Mouse (Mus musculus) forebrain, embryonic 14.5 days (tissue): ENCODE data around the gene Pfkfb3. TPM values are rescaled to one million over a fixed set of nuclear protein-coding genes. Genes with fewer than 3 reads are reported as not detected.
"Not testable (repeated sequence)": the region's sequence is repeated elsewhere in the genome, so short reads cannot be mapped to it uniquely, and the experiment has no call there.

Experiments used
- ATAC-seq: fragments of 200-750 bp; cut with Nextera tagmentation; 2 replicates; pipeline ENCODE4 v1.8.0; 2017; ENCODE audit warnings: mild to moderate bottlenecking, moderate library complexity
- DNase-seq: peaks from one replicate; pipeline ENCODE4 v3.0.0-alpha.2; 2015; ENCODE audit warnings: low spot score
- H3K27ac ChIP-seq: fragments of 300-500 bp; sonication (generic); 2 replicates; pipeline ENCODE4 v1.5.1; 2014; ENCODE audit warnings: low read depth, mild to moderate bottlenecking, control low read depth, low read length, moderate library complexity
- H3K27me3 ChIP-seq: fragments of 300-500 bp; sonication (generic); replicated peaks from 2 replicates; pipeline ENCODE4 v1.6.1; 2014; ENCODE audit warnings: low read length, control low read depth, mixed read lengths; ENCODE audit not compliant: control insufficient read depth, insufficient read depth
- H3K36me3 ChIP-seq: fragments of 300-500 bp; sonication (generic); 2 replicates; pipeline ENCODE4 v1.6.1; 2014; ENCODE audit warnings: low read length, control low read depth; ENCODE audit not compliant: control insufficient read depth, insufficient read depth
- H3K4me1 ChIP-seq: fragments of 300-500 bp; sonication (generic); 2 replicates; pipeline ENCODE4 v1.6.1; 2014; ENCODE audit warnings: antibody characterized with exemption, low read length, control low read depth; ENCODE audit not compliant: control insufficient read depth, insufficient read depth
- H3K4me2 ChIP-seq: fragments of 300-500 bp; sonication (generic); 2 replicates; pipeline ENCODE4 v1.6.1; 2014; ENCODE audit warnings: mild to moderate bottlenecking, control low read depth, low read length
- H3K4me3 ChIP-seq: fragments of 300-500 bp; sonication (generic); 2 replicates; pipeline ENCODE4 v1.5.1; 2014; ENCODE audit warnings: low read depth, low read length, control low read depth
- H3K9ac ChIP-seq: fragments of 300-500 bp; sonication (generic); 2 replicates; pipeline ENCODE4 v1.6.1; 2014; ENCODE audit warnings: mild to moderate bottlenecking, low read length, control low read depth, moderate library complexity
- H3K9me3 ChIP-seq: fragments of 300-500 bp; sonication (generic); replicated peaks from 2 replicates; pipeline ENCODE4 v1.6.1; 2016; ENCODE audit warnings: low read length, control low read depth, mixed read lengths; ENCODE audit not compliant: control insufficient read depth
- WGBS: fragments of 180-500 bp; shearing (Covaris S2); extraction: QIAGEN DNeasy Blood & Tissue Kit; methylation state at CpG from one replicate; pipeline ENCODE4 v1.1.7; 2014; 5-methylcytosine and 5-hydroxymethylcytosine counted together
- polyA plus RNA-seq: library from polyadenylated mRNA; unstranded; fragments of >200 nt; fragmentation: Nextera tagmentation; extraction: Ambion mirVana; gene quantifications from 2 replicates; pipeline ENCODE4 v1.2.1, GENCODE M21; 2014

Gene Pfkfb3
- polyA plus RNA-seq, 1 experiment from 2014 or later, result 19.8 TPM

DNA sequence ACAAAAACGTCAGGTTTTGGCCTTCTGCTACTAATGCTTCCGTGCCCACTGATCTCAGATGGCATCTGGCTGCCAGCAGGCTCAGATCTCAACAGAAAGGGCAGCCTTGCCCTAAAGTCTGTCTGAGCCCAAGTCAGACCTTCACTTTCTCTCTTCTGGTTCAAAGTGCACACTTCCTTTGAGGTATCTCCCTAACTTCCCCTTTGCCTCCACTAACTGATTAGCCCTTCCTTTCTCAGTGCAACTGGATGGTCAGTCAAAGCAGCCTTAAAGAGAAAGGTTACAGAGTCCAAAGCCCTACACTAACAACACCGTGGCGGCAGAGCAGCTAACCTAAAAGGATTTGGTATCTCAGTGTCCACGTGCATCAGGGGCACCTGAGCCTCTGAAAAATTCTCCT is 9.5 kb downstream of the Pfkfb3 start:
- Histone ChIP-seq H3K4me3 (no peak overlapping the region), H3K9ac (no peak overlapping the region), H3K36me3 (no peaks in the 10 kb centered on the region), H3K4me2 (no peak overlapping the region), H3K27ac (no peak overlapping the region), H3K4me1 (no peaks in the 10 kb centered on the region), H3K9me3 (no peaks in the 10 kb centered on the region), H3K27me3 (no peaks in the 10 kb centered on the region)
- 85% methylated on average over 5 of the region's 5 CpGs for WGBS
- no peak for ATAC-seq
- no peak for DNase-seq

DNA sequence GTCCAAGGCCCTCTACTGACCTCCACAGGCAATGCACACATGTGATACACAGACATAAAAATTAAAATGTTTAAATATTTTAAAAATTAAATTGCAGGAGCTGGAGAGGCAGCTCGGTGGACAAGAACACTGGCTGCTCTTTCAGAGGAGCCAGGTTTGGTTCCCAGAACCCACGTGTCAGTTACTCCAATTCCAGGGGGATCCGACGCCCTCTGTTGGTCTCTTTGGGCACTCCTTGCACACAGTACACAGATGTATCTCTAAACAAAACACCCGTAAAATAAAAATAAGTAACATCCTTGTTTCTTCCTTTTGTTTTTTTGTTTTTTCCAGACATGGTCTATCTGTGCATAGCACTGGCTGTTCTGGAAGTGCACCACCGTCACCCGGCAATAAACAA is 10.7 kb downstream of the Pfkfb3 start:
- H3K36me3 ChIP-seq, result no peaks in the 10 kb centered on the region
- no peak overlapping the region for H3K4me3 ChIP-seq
- H3K27me3 ChIP-seq, result no peaks in the 10 kb centered on the region
- 73% methylated on average over 7 of the region's 7 CpGs for WGBS
- no peak overlapping the region for H3K4me2 ChIP-seq
- no peak overlapping the region for H3K27ac ChIP-seq
- no peak for ATAC-seq
- no peaks in the 10 kb centered on the region for H3K4me1 ChIP-seq
- DNase-seq, result no peak
- H3K9me3 ChIP-seq, result no peaks in the 10 kb centered on the region
- no peak overlapping the region for H3K9ac ChIP-seq

GRCm38 (mm10) chr2:11542640-11543039 is 11.2 kb downstream of the Pfkfb3 start:
- DNase-seq, result peak; percentile 70
- Histone ChIP-seq H3K27ac (no peak overlapping the region), H3K4me1 (no peaks in the 10 kb centered on the region), H3K4me2 (no peak overlapping the region), H3K4me3 (no peak overlapping the region), H3K9ac (no peak overlapping the region), H3K9me3 (no peaks in the 10 kb centered on the region), H3K27me3 (no peaks in the 10 kb centered on the region), H3K36me3 (no peaks in the 10 kb centered on the region)
- peak; percentile 75; the same call in 1 of the 2 replicates for ATAC-seq
- 89% methylated on average over 1 of the region's 1 CpGs for WGBS

DNA sequence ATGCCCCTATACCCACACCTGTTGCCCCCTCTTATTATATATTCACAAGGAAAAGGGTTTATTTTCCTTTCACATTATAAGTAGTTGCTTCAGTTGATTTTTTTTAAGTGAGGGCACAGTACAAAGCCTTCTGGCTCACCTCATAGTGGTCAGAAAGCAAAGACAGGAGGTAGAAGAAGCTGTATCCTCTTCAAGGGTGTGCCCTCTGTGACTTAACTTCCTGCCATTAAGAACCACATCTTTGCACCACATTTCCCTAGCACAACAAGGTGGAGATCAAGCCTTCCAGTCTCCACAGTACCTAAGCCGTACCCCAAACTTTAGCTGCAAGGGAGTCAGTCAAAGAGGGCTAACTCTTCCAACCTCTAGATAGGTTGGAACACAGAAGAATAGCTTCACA is 11.8 kb downstream of the Pfkfb3 start:
- ATAC-seq (no peak), DNase-seq (no peak)
- Histone ChIP-seq H3K9me3 (no peaks in the 10 kb centered on the region), H3K27me3 (no peaks in the 10 kb centered on the region), H3K4me2 (no peak overlapping the region), H3K36me3 (no peaks in the 10 kb centered on the region), H3K4me1 (no peaks in the 10 kb centered on the region), H3K9ac (no peak overlapping the region), H3K27ac (no peak overlapping the region), H3K4me3 (no peak overlapping the region)
- 97% methylated on average over 1 of the region's 1 CpGs for WGBS

DNA sequence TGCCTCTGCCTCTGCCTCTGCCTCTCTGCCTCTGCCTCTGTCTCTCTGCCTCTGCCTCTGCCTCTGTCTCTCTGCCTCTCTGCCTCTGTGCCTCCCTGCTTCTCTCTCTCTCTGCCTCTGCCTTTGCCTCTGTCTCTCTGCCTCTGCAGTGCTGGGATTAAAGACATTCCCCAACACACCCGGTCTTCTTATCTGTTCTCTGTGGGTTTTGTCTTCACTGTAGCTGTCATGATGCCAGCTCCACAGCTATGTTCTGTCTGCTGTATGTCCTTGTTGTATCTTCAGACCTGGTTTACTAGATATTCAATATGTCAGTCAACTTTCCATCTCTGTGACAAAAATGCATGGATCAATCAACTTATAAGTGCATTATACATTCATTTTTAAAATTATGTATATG is 12.3 kb downstream of the Pfkfb3 start:
- H3K9ac ChIP-seq, H3K4me3 ChIP-seq, H3K27ac ChIP-seq, H3K4me2 ChIP-seq, H3K27me3 ChIP-seq, H3K4me1 ChIP-seq, H3K9me3 ChIP-seq, ATAC-seq, H3K36me3 ChIP-seq, DNase-seq: not testable (repeated sequence)
- 40% methylated on average over 1 of the region's 1 CpGs for WGBS

DNA sequence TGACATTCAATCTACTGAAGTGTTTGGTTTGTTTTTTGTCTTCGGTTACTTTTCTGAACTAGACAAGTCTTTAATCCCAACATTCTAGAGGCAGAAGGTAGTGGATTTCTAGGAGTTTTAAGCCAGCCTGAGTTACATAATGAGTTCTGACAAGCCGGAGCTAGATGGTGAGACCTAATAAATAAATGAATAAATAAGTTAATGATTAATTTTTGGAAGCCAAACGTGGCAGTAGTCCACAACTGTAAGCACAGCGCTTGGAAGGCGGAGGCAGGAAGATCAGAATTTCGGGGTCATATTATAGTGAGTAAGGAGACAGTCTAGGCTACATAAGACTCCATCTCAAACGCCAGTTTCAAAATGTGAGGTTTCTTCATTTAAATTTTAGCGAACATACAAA is 17.9 kb downstream of the Pfkfb3 start:
- no peak for ATAC-seq
- Histone ChIP-seq H3K4me3 (peak overlapping the region; percentile 42), H3K9me3 (no peaks in the 10 kb centered on the region), H3K9ac (no peak overlapping the region), H3K4me2 (peak overlapping the region; percentile 81), H3K36me3 (no peaks in the 10 kb centered on the region), H3K27ac (no peak overlapping the region), H3K4me1 (0 out of 2 replicates have a peak, but pooled peaks cover 3% of the 10 kb centered on the region), H3K27me3 (no peaks in the 10 kb centered on the region)
- WGBS, result 69% methylated on average over 8 of the region's 8 CpGs
- DNase-seq, result no peak

GRCm38 (mm10) chr2:11535412-11535928 is 18.4 kb downstream of the Pfkfb3 start:
- ATAC-seq (peak; percentile 99), DNase-seq (peak; percentile 91)
- Histone ChIP-seq H3K4me2 (peak overlapping the region; percentile 81), H3K27ac (no peak overlapping the region), H3K4me1 (0 out of 2 replicates have a peak, but pooled peaks cover 3% of the 10 kb centered on the region), H3K27me3 (no peaks in the 10 kb centered on the region), H3K36me3 (no peaks in the 10 kb centered on the region), H3K4me3 (peak overlapping the region; percentile 42), H3K9me3 (no peaks in the 10 kb centered on the region), H3K9ac (peak overlapping the region; percentile 58)
- under 1% methylated on average over 32 of the region's 32 CpGs for WGBS

DNA sequence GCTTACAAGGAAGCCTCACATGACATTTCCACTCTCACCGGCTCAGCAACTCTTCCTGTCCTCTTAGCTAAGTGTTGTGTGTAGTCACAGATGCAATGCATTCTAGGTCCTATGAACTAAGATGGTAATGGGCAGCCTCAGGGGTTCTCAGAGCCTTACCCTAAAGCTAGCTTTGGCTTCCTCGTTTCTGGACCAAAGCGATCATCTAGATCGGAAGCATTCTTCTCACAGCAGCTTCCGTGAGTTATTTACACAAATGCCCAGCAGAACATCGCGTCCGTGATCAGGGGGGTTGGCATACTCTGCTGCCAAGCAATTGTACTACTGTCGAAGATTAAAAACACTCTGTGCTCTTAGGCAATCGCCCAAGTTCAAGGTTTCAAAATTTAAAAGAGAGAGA is 19.1 kb downstream of the Pfkfb3 start:
- ATAC-seq, result no peak
- Histone ChIP-seq H3K27ac (no peak overlapping the region), H3K9me3 (no peaks in the 10 kb centered on the region), H3K27me3 (no peaks in the 10 kb centered on the region), H3K4me1 (0 out of 2 replicates have a peak, but pooled peaks cover 3% of the 10 kb centered on the region), H3K9ac (peak overlapping the region; percentile 58), H3K4me2 (peak overlapping the region; percentile 81), H3K36me3 (no peaks in the 10 kb centered on the region), H3K4me3 (peak overlapping the region; percentile 42)
- WGBS, result 30% methylated on average over 10 of the region's 10 CpGs
- no peak for DNase-seq

GRCm38 (mm10) chr2:11530101-11530500 is 23.8 kb downstream of the Pfkfb3 start:
- Histone ChIP-seq H3K4me3 (no peak overlapping the region), H3K27me3 (no peaks in the 10 kb centered on the region), H3K9me3 (no peaks in the 10 kb centered on the region), H3K9ac (no peak overlapping the region), H3K4me2 (no peak overlapping the region), H3K4me1 (0 out of 2 replicates have a peak, but pooled peaks cover 3% of the 10 kb centered on the region), H3K27ac (no peak overlapping the region), H3K36me3 (no peaks in the 10 kb centered on the region)
- ATAC-seq, result no peak
- 80% methylated on average over 6 of the region's 6 CpGs for WGBS
- DNase-seq, result no peak
